Mouse (Mus musculus): Measurements from ENCODE around the gene Ptpn11. TPM values are rescaled to one million over a fixed set of nuclear protein-coding genes. Genes with fewer than 3 reads are reported as not detected.

Ptpn11 gene
- 26.3 and 40.2 TPM in 2 replicates for total RNA-seq (2012; rRNA removed)

DNA sequence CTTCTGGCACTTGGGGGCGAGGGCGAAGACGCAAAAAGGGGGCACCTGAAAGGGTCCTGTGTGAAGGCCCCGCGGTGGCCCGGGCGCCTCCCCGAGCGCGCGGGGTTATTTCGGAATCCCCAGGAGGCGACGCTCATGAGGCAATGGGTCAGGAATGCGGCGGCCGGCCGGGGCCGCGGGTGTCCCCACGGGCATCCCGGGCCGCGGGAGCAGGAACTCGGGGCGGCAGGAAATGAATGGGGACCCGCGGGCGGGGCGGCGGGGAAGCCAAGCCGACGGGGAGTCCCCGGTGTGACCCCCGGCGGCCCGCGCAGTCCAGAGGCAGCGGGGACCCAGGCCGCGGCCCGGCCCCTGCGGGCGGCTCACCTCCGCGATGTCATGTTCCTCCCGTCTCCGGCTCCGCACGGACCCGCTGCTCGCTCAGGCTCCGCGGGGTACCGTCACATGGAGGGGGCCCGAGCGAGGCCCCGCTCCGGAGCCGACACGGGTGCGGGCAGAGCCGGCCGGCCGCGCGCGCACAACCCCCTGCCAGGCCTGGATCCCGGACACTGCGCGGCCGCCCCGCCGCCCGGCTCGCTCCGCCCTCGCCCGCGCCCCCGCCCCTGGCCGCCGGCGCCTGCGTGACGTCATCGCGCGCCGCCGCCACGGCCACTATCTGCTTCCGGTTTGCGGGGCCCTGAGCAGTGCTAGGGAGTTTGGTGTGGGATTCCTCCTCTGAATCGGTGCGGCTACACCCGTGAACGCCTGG is at the start of gene Ptpn11:
Gene Ptpn11 (minus strand): TSS at position 562 of the 748 bp plus-strand sequence.
- no peaks in the 10 kb centered on the region; the same call in 1 of the 2 replicates for H3K36me3 ChIP-seq (ENCODE audit: control insufficient read depth, insufficient read depth, low read length, poor library complexity, severe bottlenecking)
- peak within 1 kb of the TSS; percentile 57; the same call in 1 of the 2 replicates for H3K27ac ChIP-seq (ENCODE audit: insufficient read depth, low read depth, low read length, poor library complexity, severe bottlenecking)
- TF ChIP-seq HCFC1 (IDR thresholded peaks at IDR 0.05; ENCODE audit: borderline replicate concordance, insufficient read depth, low read length) (peak; percentile 77), CHD2 (IDR thresholded peaks at IDR 0.05; ENCODE audit: low read depth, low read length) (no peak), ZC3H11A (IDR thresholded peaks at IDR 0.05; ENCODE audit: borderline replicate concordance, low read depth, low read length) (no peak)
- H3K9me3 ChIP-seq (ENCODE audit: control insufficient read depth, insufficient read depth, low read depth, low read length), result no peaks in the 10 kb centered on the region
- in situ Hi-C loops (cut with MboI; ENCODE audit: low sequenced_read_pairs in 2 of 2, unreplicated experiment in 2 of 2), result no loop called here
- DNase-seq (ENCODE audit: low read depth, low spot score), result peak; percentile 61
- H3K4me3 ChIP-seq (ENCODE audit: insufficient read depth in 1 of 2, low read depth in 1 of 2, low read length in 2 of 2, poor library complexity in 1 of 2, severe bottlenecking in 1 of 2), result peak within 1 kb of the TSS; percentile 92 to 94
- H3K9ac ChIP-seq (ENCODE audit: insufficient read depth, low read depth, low read length, poor library complexity, severe bottlenecking), result peak within 1 kb of the TSS; percentile 96
- peaks cover 2 to 14% of the 10 kb centered on the region in 2 experiments; a peak in 2 of 4 replicates for H3K4me1 ChIP-seq (ENCODE audit: control insufficient read depth in 2 of 2, insufficient read depth in 2 of 2, low read length in 2 of 2, poor library complexity in 1 of 2)

DNA sequence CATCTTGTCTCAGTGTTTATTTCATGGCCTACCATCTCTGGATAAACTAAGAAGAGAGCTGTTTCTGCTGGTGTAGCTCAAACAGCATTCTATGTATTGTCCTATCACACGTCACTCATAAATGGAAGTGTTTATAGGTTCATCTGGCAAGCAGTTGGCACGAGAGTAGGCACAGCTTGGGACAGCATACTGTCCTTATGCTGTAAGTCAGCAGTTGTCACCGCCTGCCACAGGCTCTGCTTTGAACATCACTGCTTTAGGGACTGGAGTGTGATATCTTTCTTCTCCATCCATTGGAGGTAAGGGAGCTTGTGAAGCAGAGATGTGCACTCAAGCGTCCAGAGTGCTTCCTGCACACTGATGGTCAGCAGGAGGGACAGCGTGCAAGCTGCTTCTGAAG is 48.6 kb upstream of the Ptpn11 start:
- no peaks in the 10 kb centered on the region for H3K9me3 ChIP-seq (ENCODE audit: control insufficient read depth, insufficient read depth, low read depth, low read length)
- no peak overlapping the region for H3K4me3 ChIP-seq (ENCODE audit: insufficient read depth in 1 of 2, low read depth in 1 of 2, low read length in 2 of 2, poor library complexity in 1 of 2, severe bottlenecking in 1 of 2)
- in situ Hi-C loops (cut with MboI; ENCODE audit: low sequenced_read_pairs in 2 of 2, unreplicated experiment in 2 of 2), result no loop called here
- no peak overlapping the region for H3K9ac ChIP-seq (ENCODE audit: insufficient read depth, low read depth, low read length, poor library complexity, severe bottlenecking)
- H3K36me3 ChIP-seq (ENCODE audit: control insufficient read depth, insufficient read depth, low read length, poor library complexity, severe bottlenecking), result no peaks in the 10 kb centered on the region
- DNase-seq (ENCODE audit: low read depth, low spot score), result no peak
- no peaks in the 10 kb centered on the region for H3K4me1 ChIP-seq (ENCODE audit: control insufficient read depth in 2 of 2, insufficient read depth in 2 of 2, low read length in 2 of 2, poor library complexity in 1 of 2)
- TF ChIP-seq MAFK (IDR thresholded peaks at IDR 0.05; ENCODE audit: insufficient read depth, low read depth, low read length), result no peak
- no peak for TF ChIP-seq CHD2 (IDR thresholded peaks at IDR 0.05; ENCODE audit: low read depth, low read length)
- no peak for TF ChIP-seq ZNF384 (IDR thresholded peaks at IDR 0.05; ENCODE audit: low read depth, low read length)
- TF ChIP-seq ZC3H11A (IDR thresholded peaks at IDR 0.05; ENCODE audit: borderline replicate concordance, low read depth, low read length), result no peak
- TF ChIP-seq HCFC1 (IDR thresholded peaks at IDR 0.05; ENCODE audit: borderline replicate concordance, insufficient read depth, low read length), result no peak
- no peak overlapping the region for H3K27ac ChIP-seq (ENCODE audit: insufficient read depth, low read depth, low read length, poor library complexity, severe bottlenecking)

DNA sequence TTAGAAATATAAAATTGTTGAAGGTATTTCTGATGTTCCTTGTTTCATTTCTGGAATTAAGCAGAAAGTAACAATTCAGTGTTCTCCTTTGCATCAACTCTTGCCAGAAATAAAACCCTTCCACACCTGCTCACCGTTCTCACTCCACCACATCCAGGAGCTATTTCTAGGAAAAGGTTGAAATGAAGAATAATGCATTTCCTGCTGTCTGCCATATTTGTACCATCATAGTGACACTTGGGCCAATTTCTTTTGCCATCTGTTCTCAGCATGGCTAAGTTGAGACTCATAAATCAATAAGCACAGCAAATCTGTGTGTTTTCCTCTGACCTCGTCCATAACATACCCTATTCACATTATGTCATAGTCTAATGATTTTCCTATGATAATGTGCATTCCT is 47.0 kb upstream of the Ptpn11 start:
- TF ChIP-seq HCFC1 (IDR thresholded peaks at IDR 0.05; ENCODE audit: borderline replicate concordance, insufficient read depth, low read length) (no peak), ZNF384 (IDR thresholded peaks at IDR 0.05; ENCODE audit: low read depth, low read length) (no peak), ZC3H11A (IDR thresholded peaks at IDR 0.05; ENCODE audit: borderline replicate concordance, low read depth, low read length) (no peak), MAFK (IDR thresholded peaks at IDR 0.05; ENCODE audit: insufficient read depth, low read depth, low read length) (no peak), CHD2 (IDR thresholded peaks at IDR 0.05; ENCODE audit: low read depth, low read length) (no peak)
- H3K4me1 ChIP-seq (ENCODE audit: control insufficient read depth in 2 of 2, insufficient read depth in 2 of 2, low read length in 2 of 2, poor library complexity in 1 of 2), result no peaks in the 10 kb centered on the region
- no peaks in the 10 kb centered on the region for H3K9me3 ChIP-seq (ENCODE audit: control insufficient read depth, insufficient read depth, low read depth, low read length)
- DNase-seq (ENCODE audit: low read depth, low spot score), result no peak
- H3K27ac ChIP-seq (ENCODE audit: insufficient read depth, low read depth, low read length, poor library complexity, severe bottlenecking), result no peak overlapping the region
- H3K36me3 ChIP-seq (ENCODE audit: control insufficient read depth, insufficient read depth, low read length, poor library complexity, severe bottlenecking), result no peaks in the 10 kb centered on the region
- no peak overlapping the region for H3K4me3 ChIP-seq (ENCODE audit: insufficient read depth in 1 of 2, low read depth in 1 of 2, low read length in 2 of 2, poor library complexity in 1 of 2, severe bottlenecking in 1 of 2)
- in situ Hi-C loops (cut with MboI; ENCODE audit: low sequenced_read_pairs in 2 of 2, unreplicated experiment in 2 of 2), result no loop called here
- H3K9ac ChIP-seq (ENCODE audit: insufficient read depth, low read depth, low read length, poor library complexity, severe bottlenecking), result no peak overlapping the region

DNA sequence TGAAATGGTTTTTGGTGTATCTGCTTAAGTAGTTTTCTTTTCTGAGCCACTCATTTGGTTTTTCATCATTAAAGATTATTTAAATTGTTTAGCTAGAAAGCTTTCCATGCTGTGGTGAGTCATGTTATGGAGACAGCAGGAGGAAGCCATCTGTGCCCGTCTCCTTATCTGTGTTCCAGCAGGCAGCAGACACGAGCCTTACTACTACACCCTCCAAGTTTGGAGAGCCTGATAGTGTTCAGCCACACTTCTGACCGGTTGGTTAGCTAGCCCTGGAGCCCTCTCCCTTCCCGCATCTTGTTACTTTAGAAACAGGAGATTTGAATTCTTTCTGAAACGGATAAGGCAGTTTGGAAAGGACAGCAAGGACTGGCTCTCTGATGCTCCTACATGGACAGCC is 45.0 kb upstream of the Ptpn11 start:
- Histone ChIP-seq H3K36me3 (ENCODE audit: control insufficient read depth, insufficient read depth, low read length, poor library complexity, severe bottlenecking) (no peaks in the 10 kb centered on the region), H3K4me1 (ENCODE audit: control insufficient read depth in 2 of 2, insufficient read depth in 2 of 2, low read length in 2 of 2, poor library complexity in 1 of 2) (no peaks in the 10 kb centered on the region), H3K27ac (ENCODE audit: insufficient read depth, low read depth, low read length, poor library complexity, severe bottlenecking) (no peak overlapping the region), H3K9me3 (ENCODE audit: control insufficient read depth, insufficient read depth, low read depth, low read length) (no peaks in the 10 kb centered on the region), H3K4me3 (ENCODE audit: insufficient read depth in 1 of 2, low read depth in 1 of 2, low read length in 2 of 2, poor library complexity in 1 of 2, severe bottlenecking in 1 of 2) (no peak overlapping the region), H3K9ac (ENCODE audit: insufficient read depth, low read depth, low read length, poor library complexity, severe bottlenecking) (no peak overlapping the region)
- TF ChIP-seq HCFC1 (IDR thresholded peaks at IDR 0.05; ENCODE audit: borderline replicate concordance, insufficient read depth, low read length) (no peak), ZNF384 (IDR thresholded peaks at IDR 0.05; ENCODE audit: low read depth, low read length) (no peak), ZC3H11A (IDR thresholded peaks at IDR 0.05; ENCODE audit: borderline replicate concordance, low read depth, low read length) (no peak), CHD2 (IDR thresholded peaks at IDR 0.05; ENCODE audit: low read depth, low read length) (no peak), MAFK (IDR thresholded peaks at IDR 0.05; ENCODE audit: insufficient read depth, low read depth, low read length) (no peak)
- no peak for DNase-seq (ENCODE audit: low read depth, low spot score)
- in situ Hi-C loops (cut with MboI; ENCODE audit: low sequenced_read_pairs in 2 of 2, unreplicated experiment in 2 of 2), result no loop called here

All from ES-E14 (cell line).